Mouse (Mus musculus): Measurements from ENCODE around the gene Krtap13. TPM values are rescaled to one million over a fixed set of nuclear protein-coding genes. Genes with fewer than 3 reads are reported as not detected.

Gene Krtap13
- total RNA-seq (2023) = not detected

GRCm38 (mm10) chr16:88751535-88751934 lies at the start of gene Krtap13:
Gene Krtap13, minus strand, starts transcription at chr16:88751635.

GRCm38 (mm10) chr16:88777596-88777995 lies 26.2 kb upstream of the Krtap13 start, which contains the start of gene Gm5965:
Gene Gm5965, plus strand, starts transcription at chr16:88777896.

GRCm38 (mm10) chr16:88774106-88774505 lies 22.7 kb upstream of the Krtap13 start, which contains the start of gene 2310057N15Rik:
Gene 2310057N15Rik, minus strand, starts transcription at chr16:88774206.

DNA sequence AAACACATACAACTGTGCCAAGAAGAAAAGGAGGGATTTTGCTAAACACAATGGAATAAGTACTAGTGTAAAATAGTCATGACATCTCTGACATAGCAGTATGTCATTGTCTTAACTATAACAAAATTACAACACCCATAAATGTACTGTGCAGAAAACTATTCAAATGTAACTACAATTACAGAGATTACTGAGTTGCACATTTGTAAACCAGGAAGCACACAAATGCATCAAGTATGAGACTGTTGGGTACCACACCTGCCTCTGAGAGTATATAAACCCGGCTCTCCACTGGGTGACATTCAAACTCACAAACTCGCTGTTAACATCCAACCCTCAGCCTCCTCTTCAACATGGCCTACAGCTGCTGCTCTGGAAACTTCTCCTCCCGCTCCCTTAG lies 7.1 kb upstream of the Krtap13 start, which contains the start of gene 2310034C09Rik:
TSS of gene 2310034C09Rik (plus strand) at position 301 of the 400 bp plus-strand sequence.

GRCm38 (mm10) chr16:88728812-88729275 lies 22.6 kb downstream of the Krtap13 start, which contains the start of gene Krtap13-1:
Gene Krtap13-1, plus strand, starts transcription at chr16:88728862.

DNA sequence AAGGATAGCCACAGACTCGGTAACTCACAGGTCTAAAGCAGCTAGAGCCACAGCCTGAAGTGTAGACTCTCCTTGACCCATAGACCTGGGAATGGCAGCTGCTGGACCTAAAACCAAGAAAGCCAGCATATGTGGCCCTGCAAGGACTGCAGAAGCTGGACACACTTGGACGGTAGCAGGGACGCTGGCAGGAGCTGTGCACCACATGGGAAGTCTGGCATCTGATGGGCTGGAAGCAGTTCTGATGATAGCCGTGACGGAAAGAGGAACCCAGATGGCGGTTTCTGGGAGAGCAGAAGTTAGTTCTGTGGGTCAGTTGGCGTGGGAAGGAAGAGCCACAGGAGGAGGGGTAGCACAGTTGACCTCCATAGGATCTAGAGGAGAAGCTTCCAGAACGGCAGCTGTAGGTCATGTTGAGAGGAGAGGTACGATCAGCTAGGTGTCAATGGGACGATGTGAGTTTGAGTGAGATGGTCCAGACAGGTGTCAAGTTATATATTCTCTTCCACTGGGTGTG lies 43.9 kb downstream of the Krtap13 start, which contains the start of gene 2310061N02Rik:
TSS of gene 2310061N02Rik (minus strand) at position 467 of the 517 bp plus-strand sequence.

Other genes starting within 250 kb of the Krtap13 start
- not detected for gene Cldn17, start 244.7 kb downstream of the Krtap13 start, total RNA-seq (2023)
- gene Cldn8, start 188.5 kb downstream of the Krtap13 start, total RNA-seq (2023) = not detected
- gene Krtap24-1, start 139.4 kb downstream of the Krtap13 start, total RNA-seq (2023) = not detected
- gene 2310079G19Rik, start 124.0 kb downstream of the Krtap13 start, total RNA-seq (2023) = not detected
- gene Krtap26-1, start 103.8 kb downstream of the Krtap13 start, total RNA-seq (2023) = not detected
- not detected for gene Krtap27-1, start 80.0 kb downstream of the Krtap13 start, total RNA-seq (2023)
- not detected for gene 2310061N02Rik, start 43.7 kb downstream of the Krtap13 start, total RNA-seq (2023)
- gene Krtap13-1, start 22.8 kb downstream of the Krtap13 start, total RNA-seq (2023) = not detected
- not detected for gene 2310034C09Rik, start 7.2 kb upstream of the Krtap13 start, total RNA-seq (2023)
- gene 2310057N15Rik, start 22.6 kb upstream of the Krtap13 start, total RNA-seq (2023) = not detected
- not detected for gene Gm5965, start 26.3 kb upstream of the Krtap13 start, total RNA-seq (2023)
- not detected for gene Gm20741, start 60.6 kb upstream of the Krtap13 start, total RNA-seq (2023)
- not detected for gene Krtap15, start 68.6 kb upstream of the Krtap13 start, total RNA-seq (2023)
- not detected for gene Krtap14, start 74.5 kb upstream of the Krtap13 start, total RNA-seq (2023)
- not detected for gene Krtap19-1, start 117.8 kb upstream of the Krtap13 start, total RNA-seq (2023)
- not detected for gene Krtap19-2, start 122.6 kb upstream of the Krtap13 start, total RNA-seq (2023)
- gene Krtap19-3, start 126.4 kb upstream of the Krtap13 start, total RNA-seq (2023) = not detected
- gene Krtap19-4, start 133.5 kb upstream of the Krtap13 start, total RNA-seq (2023) = not detected
- not detected for gene Krtap19-5, start 144.8 kb upstream of the Krtap13 start, total RNA-seq (2023)
- not detected for gene Krtap19-9b, start 180.6 kb upstream of the Krtap13 start, total RNA-seq (2023)
- not detected for gene Krtap16-3, start 211.2 kb upstream of the Krtap13 start, total RNA-seq (2023)